Mouse (Mus musculus) adrenal gland, adult (tissue): ENCODE results near the gene Slc28a1.
"Not testable (repeated sequence)": the region's sequence is repeated elsewhere in the genome, so short reads cannot be mapped to it uniquely, and the experiment has no call there.

Experiments
- DNase-seq, 2 experiments: peaks; one replicate each; pipeline ENCODE4 v3.0.0; 2022 to 2023; ENCODE audit warnings: low spot score in 1 of 2; ENCODE audit not compliant: inconsistent age in 2 of 2

Slc28a1 gene

DNA sequence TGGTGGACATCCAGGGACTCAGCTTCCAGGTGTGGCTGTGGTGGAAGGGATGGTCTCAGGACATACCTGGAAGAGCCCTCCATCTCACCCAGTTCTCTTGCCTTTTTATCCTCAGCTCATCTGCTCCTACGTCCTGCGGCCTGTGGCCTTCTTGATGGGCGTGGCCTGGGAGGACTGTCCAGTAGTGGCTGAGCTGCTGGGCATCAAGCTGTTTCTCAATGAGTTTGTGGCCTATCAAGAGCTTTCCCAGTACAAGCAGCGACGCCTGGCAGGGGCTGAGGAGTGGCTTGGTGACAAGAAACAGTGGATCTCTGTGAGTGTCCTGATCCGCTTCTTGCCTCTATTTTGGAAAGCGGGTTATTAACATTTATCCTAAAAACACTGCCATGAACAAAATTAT lies 49.8 kb downstream of the Slc28a1 start:
- no peak for DNase-seq

DNA sequence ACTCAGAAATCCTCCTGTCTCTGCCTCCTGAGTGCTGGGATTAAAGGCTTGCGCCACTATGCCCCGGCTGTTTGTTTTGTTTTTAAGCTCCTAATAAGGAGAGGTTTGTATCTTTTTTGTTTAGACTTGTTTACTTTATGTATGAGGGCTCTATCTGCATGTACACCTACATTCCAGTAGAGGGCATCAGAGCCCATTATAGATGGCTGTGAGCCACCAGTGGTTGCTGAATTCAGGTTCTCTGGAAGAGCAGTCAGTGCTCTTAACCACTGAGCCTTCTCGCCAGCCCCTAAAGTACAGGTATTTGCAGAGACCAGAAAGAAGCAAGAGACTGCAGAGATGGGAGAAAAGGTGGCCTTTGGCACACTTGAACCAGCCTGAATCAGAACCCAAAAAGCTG lies 52.5 kb downstream of the Slc28a1 start:
- peak; percentile 33 to 79 for DNase-seq

DNA sequence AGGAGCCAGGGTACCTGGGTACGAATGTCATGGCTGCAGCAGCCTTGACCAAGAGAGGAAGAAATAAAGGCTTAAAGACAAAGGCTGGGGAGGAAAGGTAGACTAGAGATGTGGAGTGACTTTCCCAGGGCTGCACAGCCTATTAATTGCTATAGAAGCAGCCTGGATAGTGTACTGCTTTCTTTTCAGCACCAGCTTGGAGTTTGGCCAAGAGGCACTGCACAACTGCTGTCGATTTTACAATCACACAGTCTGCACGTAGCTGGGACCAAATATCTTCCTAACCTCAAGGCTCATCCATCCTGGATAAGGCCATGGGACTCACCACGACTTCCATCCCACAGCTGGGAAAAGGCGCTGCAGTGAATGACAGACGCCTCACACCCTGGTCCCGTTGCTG lies 54.8 kb downstream of the Slc28a1 start:
- no peak for DNase-seq

DNA sequence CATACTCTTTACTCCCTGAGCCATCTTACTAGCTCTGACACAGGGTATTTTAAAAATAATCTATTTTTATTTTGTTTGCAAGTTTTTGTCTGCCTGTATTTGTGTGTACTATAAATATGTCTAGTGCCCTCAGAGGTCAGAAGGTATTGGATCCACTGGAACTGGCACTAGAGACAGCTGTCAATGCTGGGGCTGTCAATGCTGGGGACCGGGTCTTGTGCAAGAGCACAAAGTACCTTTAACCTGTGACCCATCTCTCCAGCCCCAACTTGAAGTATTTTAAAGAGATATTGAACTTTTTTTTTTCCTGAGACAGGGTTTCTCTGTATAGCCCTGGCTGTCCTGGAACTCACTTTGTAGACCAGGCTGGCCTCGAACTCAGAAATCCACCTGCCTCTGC lies 59.3 kb downstream of the Slc28a1 start:
- no peak for DNase-seq

DNA sequence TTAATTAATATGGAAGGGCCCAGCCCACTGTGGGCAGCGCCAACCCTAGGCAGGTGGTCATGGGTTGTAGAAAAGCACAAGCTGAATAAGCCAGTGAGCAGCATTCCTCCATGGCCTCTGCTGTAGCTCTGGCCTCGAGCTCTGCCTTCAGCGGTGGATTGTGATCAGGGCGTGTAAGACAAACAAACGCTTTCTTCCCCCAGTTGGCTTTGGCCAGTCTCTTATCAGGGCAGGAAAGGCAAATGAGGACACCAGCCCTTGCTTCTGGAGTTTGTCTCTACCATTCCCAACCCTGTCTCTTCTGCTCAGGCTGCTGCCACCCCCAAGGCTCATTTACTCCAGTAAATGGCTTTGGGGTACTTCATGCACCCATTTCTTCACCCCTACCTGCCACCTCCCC lies 60.1 kb downstream of the Slc28a1 start:
- DNase-seq, result no peak

DNA sequence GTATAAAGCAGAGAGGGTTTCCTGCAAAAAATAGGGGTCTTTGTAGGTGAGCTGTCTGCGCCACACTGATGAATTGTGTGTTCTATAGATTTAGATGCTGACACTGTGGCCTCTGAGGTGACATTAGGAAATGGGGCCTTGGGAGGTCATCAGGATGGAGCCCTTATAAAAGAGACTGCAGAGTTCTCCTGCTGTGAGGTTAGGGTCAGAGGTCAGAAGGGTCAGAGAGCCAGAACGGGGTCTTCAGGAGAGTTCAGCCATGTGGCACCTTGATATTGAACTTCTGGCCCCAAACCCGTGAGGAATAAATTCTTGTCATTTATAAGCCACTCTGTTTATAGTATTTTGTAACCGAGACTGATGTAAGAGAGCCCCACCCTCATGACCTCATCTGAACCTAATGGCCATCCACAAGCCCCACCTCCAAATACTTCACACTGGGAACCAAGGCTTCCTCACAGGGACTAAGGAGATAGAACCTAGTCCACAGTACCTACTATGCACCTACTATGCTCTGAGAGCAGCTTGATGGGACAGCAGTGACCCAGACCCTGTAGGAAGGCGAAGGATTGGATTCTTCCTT lies 61.7 kb downstream of the Slc28a1 start:
- no peak for DNase-seq

DNA sequence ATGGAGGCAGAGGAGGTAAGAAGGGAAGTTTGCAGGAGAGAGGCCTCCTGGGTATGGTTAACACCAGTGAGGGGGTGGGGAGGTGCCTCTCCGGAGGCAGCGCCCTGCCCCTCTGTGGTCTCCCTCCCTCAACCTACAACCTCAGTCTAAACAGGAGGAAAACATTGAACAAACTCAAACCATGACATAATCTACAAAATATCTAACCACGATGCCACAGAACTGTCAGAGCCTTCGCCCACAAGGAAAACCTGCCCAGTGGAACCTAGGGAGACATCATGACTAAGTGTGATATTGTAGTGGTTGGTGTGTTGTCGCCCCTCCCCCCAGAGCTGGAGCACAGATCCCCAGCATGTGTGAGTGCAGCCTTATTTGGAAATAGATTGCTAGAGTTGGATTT lies 64.9 kb downstream of the Slc28a1 start:
- DNase-seq, result no peak

DNA sequence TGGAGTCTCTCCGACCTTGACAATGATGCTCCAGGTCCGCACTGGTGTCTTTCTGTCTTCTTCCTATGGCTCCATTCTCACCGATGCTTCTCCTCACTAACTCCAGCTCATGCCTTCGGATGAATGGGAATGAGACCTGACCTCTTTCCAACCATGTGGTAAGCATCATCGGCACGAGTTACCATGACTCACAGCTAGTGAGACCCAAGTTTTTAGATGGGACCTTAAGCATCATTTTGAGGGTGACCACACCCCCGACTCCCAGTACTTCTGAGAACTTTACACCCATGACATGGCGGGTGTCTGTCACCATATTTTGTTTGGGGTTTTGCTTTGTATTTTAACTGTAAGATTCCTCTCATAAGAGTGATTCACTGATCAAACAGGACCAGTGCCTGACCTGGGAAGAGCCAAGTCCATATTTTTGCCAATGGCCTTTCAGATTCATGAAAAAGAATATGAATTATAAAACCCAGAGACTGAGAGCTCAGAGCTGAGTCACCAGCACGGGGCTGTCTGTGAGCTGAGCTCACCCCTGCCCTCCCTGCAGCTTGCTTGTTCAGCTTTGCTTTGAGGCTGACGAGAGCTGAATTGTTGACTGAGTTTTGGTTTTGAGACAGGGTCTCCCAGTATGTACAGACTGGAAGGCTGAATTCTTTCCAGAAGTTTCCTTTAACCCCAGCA lies 68.0 kb downstream of the Slc28a1 start:
- peak; percentile 62 to 67 for DNase-seq

DNA sequence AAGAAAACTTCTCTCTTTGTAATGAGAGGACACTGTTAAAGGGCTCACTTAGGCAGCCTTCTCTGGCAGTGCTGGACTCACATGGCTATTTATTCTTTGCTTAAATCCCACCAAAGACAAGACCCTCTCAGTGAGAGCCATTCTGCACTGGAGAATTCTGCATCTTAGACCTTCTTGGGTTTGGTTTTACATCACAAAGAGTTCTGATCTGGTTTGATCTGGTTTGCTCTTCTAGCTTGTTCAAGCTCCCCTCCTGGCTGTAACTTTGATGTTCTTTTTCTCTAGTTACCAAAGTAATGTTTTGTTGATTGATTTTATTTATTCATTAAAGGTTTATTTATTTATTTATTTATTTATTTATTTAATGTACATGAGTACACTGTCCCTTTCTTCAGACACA lies 68.6 kb downstream of the Slc28a1 start:
- DNase-seq, result no peak

DNA sequence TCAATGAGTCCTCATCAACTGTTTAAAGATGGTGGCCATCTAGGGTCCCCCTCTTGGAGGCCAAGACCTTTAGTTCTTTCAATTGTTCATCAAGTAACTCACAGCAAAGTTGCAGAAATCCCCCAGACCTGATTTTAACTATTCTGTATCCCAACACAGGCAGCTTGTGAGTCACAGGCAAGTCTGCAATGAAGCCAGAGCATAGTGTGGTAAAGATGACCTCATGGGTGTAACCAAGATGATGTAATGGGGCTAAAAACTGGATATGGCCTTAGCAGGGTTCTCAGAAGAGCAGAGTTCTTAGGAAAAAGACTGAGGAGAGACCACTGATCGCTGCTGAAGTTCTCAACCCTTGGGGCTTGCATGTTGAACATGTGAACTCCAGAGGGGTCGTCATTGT lies 69.5 kb downstream of the Slc28a1 start:
- DNase-seq, result no peak

DNA sequence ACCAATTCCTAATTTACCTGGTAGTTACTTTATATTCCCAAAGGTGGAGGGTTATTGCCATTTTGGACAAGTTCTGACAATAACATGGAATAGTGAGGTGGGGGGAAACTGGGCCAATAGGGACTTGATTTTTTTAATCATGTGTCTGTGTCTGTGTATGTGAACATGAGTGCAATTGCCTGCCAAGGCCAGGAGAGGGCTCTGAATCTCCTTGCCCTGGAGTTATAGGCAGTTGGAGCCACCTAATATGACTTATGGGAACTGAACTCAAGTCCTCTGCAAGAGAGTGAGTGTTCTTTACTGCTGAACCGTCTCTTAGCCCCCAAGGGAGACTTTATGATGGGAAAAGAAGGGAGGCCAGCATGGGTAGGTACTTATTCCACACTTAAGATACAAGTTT lies 70.1 kb downstream of the Slc28a1 start:
- DNase-seq, result no peak

DNA sequence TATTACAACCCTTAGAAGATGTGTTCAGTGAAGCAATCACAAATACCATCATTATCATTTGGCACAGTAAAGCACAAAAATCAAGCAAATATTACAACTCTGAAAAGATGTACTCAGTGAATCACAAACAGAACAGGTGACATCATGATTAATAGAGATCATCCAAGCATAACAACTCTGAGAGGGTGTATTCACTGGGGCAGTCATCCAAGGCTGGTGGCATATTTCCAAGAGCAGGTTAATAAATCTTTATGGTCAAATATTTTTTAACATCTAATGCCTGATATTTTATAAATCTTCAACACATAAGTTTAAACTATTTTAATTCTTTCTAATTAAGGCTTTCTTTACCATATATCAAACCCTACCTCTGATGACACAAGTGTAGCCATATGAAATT lies 71.4 kb downstream of the Slc28a1 start:
- peak in 1 of 2 experiments; percentile 77 for DNase-seq

DNA sequence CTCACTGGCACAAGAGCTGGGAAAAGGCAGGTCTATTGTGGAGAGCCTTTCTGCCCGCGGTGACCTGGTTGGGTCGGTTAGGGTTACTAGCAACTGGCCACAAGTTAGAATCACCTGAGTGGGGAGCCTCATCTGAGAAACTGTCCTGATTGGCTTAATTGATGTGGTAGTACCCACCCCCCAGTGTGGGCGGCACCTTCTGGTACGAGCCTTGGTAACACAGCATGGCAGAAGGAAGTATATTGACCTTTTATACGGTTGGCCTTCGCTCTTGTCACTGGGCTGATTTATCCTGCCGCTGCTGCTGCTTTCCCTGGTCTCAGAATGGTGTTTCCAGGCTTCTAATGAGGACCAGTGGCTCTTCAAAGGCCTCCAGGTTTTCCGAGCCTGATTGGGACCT lies 74.6 kb downstream of the Slc28a1 start:
- peak in 1 of 2 experiments; percentile 52 for DNase-seq

DNA sequence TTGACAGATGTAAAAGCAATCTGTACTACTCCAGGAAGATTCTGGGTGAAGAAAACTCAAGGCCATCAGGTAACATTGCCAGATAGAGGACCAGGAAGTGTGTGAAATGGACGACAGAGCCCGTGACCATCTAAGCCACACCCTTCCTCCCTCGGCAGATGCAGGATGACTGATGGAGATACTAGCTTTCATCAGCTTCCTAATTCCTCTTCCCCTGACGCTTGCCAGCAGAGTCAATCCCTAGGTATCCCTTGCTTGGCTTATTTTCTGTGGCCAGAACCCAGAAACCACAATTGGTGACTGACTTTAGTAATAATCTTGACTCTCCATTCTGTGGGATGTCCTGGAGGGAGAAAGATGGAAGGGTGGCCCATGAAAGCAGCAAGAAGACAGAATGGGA lies 80.9 kb downstream of the Slc28a1 start:
- DNase-seq, result no peak

DNA sequence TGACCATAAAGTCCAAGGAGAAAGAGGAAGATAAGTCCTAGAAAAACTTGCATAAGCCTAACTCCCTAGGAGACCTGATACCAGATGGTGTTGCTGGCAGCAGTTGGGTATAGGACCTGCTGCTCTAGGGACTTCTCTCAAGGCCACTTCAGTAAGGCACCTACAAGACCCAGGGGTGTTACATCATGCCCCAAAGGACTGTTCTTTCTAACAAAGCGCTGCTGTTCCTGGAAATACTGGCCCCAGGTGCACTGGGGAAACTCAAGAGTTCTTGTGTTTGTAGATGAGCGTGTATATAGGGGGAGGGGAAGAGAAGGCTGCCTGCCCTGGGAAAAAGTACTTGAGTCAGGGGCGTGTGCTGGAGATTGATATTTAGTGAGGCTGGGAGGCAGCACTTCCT lies 82.2 kb downstream of the Slc28a1 start:
- no peak for DNase-seq

DNA sequence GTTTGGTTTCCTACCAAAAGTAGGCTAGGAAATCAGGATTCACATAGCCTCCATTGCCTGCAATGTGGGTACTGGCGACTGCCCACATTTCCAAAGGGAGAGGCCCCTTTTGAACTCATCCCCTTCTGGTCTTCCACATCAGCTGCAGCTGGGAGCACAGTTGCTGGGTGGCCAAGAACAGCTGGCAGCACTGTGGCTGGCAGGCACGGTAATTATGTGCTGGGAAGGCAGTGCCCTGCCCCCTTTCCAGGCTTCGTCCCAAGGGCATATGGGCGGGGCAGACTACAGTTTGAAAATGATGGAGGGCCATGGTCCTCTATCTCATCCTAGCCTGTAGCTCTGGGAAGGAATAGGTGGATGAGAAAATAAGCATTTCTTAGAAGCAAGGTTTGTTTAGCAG lies 83.9 kb downstream of the Slc28a1 start:
- DNase-seq, result peak; percentile 58 to 81

DNA sequence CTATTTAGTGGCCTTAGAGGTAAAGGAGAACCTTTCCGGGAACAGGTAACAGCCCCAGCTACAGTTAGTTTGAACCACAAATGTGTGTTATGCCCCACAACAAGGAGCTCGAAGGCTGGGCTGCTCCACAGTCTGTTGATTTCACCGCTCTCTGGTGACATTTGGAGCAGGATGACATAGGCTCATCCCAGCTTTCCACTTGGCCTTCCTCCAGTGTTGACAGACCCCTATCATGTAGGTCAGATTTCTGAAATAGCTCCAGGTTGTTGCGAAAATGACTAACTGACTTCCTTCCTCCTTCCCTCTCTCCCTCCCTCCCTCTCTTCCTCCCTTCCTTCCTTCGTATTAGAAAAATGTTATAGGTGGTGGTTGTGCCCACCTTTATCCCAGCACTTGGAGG lies 84.5 kb downstream of the Slc28a1 start:
- DNase-seq, result no peak

DNA sequence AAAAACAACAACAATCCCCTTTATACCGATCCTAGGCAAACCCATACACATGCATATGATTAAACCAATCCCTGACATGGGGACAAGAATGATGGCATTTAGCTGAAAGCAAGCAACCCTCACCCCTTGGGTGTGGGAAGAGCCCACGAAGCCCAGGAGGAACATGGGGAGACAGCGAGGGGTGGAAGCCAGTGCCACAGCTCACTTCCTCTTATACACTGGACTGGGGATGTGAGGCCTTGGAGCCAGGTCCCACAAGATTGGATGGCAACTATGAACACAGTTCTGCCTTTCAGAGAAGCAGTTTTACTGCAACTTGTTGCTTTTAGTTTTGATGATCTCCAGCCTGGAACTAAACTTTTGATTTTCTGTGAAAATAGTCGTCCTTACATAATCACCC lies 85.2 kb downstream of the Slc28a1 start:
- DNase-seq, result no peak

DNA sequence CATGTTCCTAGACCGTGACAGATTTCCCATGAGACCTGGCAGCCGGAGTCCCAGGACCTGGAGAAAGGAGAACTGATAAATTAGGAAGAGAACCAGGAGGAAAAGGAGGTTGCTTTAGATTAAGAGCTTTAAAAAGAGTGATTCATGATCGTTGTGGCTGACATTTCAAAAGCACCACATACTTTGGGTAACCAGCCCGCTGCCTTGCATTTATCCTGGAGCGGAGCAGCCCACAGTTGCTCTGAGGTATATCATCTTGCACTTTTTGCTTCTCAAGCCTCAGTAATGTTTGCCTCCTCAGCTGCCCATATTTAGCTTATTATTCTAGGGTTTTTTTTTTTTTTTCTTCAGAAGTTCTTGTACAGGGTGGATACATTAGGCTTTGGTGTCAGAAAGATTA lies 87.8 kb downstream of the Slc28a1 start:
- no peak for DNase-seq

DNA sequence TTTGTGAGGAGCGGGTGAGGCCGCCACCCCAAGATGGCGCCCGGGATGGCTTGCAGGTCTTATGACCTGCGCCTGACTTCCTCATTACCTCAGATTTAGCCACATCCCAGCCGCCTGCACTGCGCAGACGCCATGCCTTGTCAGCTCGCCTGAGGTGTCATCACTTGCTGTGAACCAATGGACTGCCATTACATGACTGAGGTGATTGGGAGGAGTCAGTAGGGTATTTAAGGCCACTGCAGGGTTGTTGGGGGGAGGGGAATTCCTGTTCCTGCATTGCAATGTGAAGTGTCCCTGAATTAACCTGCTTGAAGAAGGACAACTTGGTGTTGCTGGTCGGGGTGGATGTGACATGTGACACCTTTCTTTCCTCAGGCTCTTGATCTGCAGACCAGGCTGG lies 89.0 kb downstream of the Slc28a1 start:
- DNase-seq, result not testable (repeated sequence)

DNA sequence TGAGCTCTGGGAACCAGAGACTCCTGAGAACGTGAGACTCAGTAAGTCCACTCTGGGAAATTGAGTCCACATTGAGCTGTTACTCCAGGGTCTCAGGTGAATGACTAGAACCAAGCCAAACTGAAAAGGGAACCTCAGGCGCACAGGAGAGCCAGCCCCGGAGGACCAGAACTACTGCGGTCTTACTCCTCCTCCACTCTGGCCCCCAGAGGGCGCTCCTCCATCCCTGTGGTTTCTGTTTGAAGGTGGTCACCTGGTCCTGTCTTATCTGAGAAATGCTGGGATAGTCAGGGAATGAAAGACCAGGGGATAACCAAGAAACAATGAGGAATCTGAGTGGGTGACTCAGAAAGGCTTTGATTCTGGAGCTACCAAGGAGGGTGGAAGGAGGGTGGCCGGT lies 94.3 kb downstream of the Slc28a1 start:
- DNase-seq, result peak; percentile 81 to 91

DNA sequence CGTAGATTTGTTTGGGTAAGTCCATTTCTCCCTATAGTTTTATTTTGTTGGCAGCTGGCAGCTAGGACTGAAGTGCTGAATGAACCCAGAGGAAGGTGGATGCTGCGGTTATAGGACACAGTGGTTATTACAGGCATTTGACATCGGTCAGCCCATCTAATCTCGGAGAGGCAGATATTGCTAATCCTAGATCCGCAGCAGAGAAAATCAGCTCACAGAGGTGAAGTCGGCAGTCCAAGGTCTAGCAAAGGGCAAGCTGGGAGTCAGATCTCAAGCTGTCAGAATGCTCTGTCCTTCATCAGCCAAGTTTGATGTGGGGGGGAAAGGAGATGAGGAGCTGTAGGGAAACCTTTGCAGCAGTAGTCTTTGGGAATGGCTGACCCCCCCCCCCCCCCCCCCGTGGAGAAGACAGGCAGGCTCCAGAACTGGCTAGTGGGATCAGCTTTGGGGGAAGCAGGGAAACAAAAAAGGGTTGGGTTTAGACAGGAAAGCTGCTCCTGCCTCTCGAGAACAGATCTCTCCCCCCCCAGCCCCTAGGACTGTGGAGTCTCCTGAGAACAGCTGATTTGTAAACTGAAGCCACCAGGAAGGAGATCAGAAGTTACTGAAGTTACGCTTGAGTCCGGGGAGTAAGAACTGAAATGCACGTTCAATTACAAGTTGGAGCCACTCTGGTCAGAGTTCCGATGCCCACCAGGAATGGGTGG lies 95.5 kb downstream of the Slc28a1 start:
- DNase-seq, result peak; percentile 29 to 56

DNA sequence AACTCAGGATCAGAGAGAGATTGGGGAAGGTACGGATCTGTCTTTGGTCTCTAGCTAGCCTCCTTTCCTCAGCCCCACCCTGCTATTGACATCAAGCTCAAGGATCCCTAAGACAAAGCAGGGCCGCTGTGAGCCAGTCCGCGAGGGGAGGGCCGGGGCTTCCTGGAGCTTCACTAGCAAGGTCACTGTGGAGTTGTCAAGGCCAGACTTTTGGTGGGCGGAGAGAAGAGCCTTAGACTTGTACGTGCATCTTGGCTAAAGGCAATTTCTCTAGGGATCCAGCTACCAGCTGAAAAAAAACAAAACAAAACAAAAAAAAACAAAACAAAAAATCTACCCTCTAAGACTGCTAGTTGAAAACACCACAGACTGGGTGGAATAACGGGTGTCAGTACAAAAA lies 97.2 kb downstream of the Slc28a1 start:
- peak; percentile 86 to 89 for DNase-seq
